Mouse (Mus musculus): ENCODE measurements around the gene Gm42420.
A peak's percentile ranks its signal among the peaks of the same experiment; 100 is the strongest.

The Gm42420 gene

GRCm38 (mm10) chr6:39573791-39574554, 11.6 kb upstream of the Gm42420 start, which contains the start of gene Adck2:
Gene Adck2, plus strand, starts transcription at chr6:39573873.
- DNase-seq (ENCODE audit: low read depth, low spot score): no peak

GRCm38 (mm10) chr6:39574555-39574869, 11.0 kb upstream of the Gm42420 start:
- DNase-seq (ENCODE audit: low read depth, low spot score): no peak

- DNase-seq (ENCODE audit: low read depth, low spot score): no peak
These were observed 10.6 kb upstream of the Gm42420 start for GRCm38 (mm10) chr6:39574951-39575350.

- no peak for DNase-seq (ENCODE audit: low read depth, low spot score)
These were observed 6.0 kb upstream of the Gm42420 start for GRCm38 (mm10) chr6:39579552-39579951.

- no peak for DNase-seq (ENCODE audit: low read depth, low spot score)
These were observed 5.0 kb upstream of the Gm42420 start for GRCm38 (mm10) chr6:39580558-39580957.

- DNase-seq (ENCODE audit: low read depth, low spot score): no peak
These were observed 4.3 kb upstream of the Gm42420 start for GRCm38 (mm10) chr6:39581087-39581784.

GRCm38 (mm10) chr6:39591481-39591880, 5.9 kb downstream of the Gm42420 start:
- no peak for DNase-seq (ENCODE audit: low read depth, low spot score)

- peak; percentile 89 for DNase-seq (ENCODE audit: low read depth, low spot score)
These were observed 7.1 kb downstream of the Gm42420 start, which contains the start of gene Ndufb2 for GRCm38 (mm10) chr6:39592401-39593214. Gene Ndufb2, plus strand, starts transcription at chr6:39592574.

- DNase-seq (ENCODE audit: low read depth, low spot score): no peak
These were observed 15.3 kb downstream of the Gm42420 start for GRCm38 (mm10) chr6:39600851-39601250.

GRCm38 (mm10) chr6:39601828-39602227, 16.3 kb downstream of the Gm42420 start:
- no peak for DNase-seq (ENCODE audit: low read depth, low spot score)

GRCm38 (mm10) chr6:39604565-39604964, 19.0 kb downstream of the Gm42420 start:
- DNase-seq (ENCODE audit: low read depth, low spot score): no peak

GRCm38 (mm10) chr6:39606056-39606455, 20.5 kb downstream of the Gm42420 start:
- DNase-seq (ENCODE audit: low read depth, low spot score): no peak

- no peak for DNase-seq (ENCODE audit: low read depth, low spot score)
These were observed 21.3 kb downstream of the Gm42420 start for GRCm38 (mm10) chr6:39606862-39607261.

GRCm38 (mm10) chr6:39607365-39607764, 21.8 kb downstream of the Gm42420 start:
- DNase-seq (ENCODE audit: low read depth, low spot score): no peak

GRCm38 (mm10) chr6:39610207-39610606, 24.7 kb downstream of the Gm42420 start:
- no peak for DNase-seq (ENCODE audit: low read depth, low spot score)

- no peak for DNase-seq (ENCODE audit: low read depth, low spot score)
These were observed 25.7 kb downstream of the Gm42420 start for GRCm38 (mm10) chr6:39611296-39611695.

Measured in brain, embryonic 18.5 days (tissue).